Mouse (Mus musculus): ENCODE data around the gene Mpz. TPM values are rescaled to one million over a fixed set of nuclear protein-coding genes. Genes with fewer than 3 reads are reported as not detected.
A peak's percentile ranks its signal among the peaks of the same experiment; 100 is the strongest.

Gene Mpz
- polyA plus RNA-seq, 1 experiment from 2014 or later = 0.05 TPM

DNA sequence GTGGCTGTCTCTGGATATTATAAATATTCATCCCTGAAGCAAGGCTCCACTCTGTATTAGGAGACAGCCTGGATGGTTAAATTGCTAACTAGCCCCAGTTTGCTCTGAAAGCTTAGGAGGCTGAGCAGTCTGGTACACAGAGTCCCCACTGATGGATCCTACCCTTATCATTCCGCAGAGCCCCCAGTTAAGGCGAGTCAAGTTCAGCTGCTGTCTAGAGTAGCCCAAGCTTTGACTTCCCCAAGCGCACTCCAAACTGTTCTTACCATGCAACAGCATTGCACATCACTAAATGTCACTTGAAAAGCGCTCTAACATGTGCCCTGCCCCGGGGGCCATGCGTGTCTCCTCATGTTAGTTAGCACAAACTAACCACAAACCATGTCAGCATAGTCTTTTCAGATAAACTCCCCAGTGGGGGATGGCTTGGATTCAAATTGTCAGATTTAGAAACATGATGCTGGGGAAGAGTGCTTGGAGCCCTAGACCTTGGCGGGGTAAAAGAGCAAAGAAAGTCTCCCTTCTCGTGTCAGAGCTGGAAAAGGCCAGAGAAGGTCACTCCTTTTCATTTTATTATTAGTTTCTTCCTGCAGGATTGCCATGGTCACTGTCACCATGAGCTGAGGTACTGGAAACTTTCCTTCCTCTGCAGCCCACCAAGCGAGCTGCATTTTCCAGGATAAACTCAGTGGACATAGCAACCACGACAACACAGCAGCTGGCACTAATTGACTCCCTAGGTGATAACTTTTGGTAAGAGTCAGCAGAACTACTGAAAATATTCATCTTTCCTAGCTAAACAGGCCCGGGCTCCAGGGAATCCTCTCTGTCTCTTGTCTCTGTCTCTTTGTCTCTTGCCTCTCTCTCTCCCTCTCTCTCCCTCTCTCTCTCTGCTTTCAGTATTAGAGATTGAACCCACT is 43.7 kb downstream of the Mpz start:
- Histone ChIP-seq H3K4me3 (ENCODE audit: low read depth, low read length) (no peak overlapping the region), H3K9me3 (ENCODE audit: low read length) (no peaks in the 10 kb centered on the region), H3K27me3 (ENCODE audit: insufficient read depth, low read length) (peaks cover 21% of the 10 kb centered on the region), H3K9ac (replicated peaks) (no peak overlapping the region; the same call in 1 of the 2 replicates), H3K4me1 (ENCODE audit: insufficient read depth) (peaks cover 13% of the 10 kb centered on the region), H3K27ac (ENCODE audit: low read depth) (no peak overlapping the region), H3K4me2 (ENCODE audit: low read depth, low read length) (peak overlapping the region; percentile 49; the same call in 1 of the 2 replicates), H3K36me3 (replicated peaks; ENCODE audit: insufficient read depth, low read length) (no peaks in the 10 kb centered on the region)
- WGBS (ENCODE audit: insufficient replicate concordance) = 39% methylated on average over 11 of the region's 11 CpGs
- TF ChIP-seq EP300 (IDR thresholded peaks at IDR 0.05; ENCODE audit: low read depth) = no peak
- TF ChIP-seq CTCF (IDR thresholded peaks at IDR 0.05; ENCODE audit: low read depth) = no peak
- no peak for ATAC-seq
- DNase-seq = no peak

DNA sequence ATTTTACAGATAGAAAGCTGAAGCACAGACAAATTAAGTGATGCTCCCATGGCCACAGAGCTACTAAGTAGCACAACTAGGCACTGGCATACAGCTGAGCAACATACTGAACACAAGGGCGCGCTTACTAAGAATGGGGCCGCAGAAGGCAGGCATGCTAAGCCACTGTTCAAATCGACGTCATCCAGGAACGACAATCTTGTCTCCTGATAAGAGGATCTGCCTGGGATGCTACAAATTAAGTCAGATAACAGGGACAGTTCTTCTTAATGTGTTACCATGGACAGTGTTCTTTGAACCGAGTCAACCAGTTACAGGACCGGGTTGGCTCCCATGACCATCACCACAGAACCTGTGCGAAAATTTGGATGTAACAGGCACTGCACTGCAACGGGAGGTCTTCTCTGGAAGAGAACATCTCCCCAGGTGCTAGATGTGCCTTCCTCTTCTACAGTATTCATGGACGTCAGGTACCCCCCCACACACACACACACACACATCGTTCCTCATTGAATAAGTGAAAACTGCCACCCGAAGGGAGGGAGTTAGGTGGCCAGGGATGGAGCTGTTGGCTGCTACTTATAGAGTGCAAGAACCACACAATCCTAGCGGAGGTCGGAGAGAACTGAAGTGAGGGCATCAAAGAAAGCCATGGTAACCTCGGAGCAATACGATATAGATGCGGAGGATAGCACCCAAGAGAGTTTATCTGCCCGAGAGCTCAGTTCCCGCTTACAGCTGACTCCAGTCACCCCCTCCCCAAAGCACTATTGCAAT is 44.7 kb downstream of the Mpz start:
- no peak for TF ChIP-seq EP300 (IDR thresholded peaks at IDR 0.05; ENCODE audit: low read depth)
- TF ChIP-seq CTCF (IDR thresholded peaks at IDR 0.05; ENCODE audit: low read depth) = no peak
- peak overlapping the region; percentile 39 for H3K9ac ChIP-seq (replicated peaks)

DNA sequence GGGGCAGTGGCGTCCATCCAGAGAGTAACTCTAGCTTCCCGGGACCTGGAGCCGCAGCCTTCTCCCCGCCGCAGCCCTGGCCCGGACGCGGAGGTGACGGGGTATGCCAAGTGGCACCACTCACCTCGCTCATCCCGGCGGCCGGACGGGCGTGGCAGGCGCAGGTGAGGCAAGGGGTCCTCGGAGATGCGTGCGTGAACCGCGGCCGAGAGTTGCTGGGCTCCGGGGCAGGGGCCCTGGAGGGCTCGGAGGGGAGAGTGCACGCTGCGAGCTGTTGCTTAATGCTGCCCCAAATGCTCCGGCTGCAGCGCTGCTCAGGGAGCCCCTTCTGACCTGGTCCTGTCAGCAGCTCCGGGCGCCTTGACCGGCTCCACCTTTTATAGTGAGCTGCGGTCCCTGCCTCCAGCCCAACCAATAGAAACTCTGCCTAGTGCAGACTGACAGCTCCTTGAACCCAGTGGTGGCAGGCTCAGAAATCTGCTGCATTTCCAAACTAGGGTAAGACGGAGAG is 45.4 kb downstream of the Mpz start, which contains the start of gene Pcp4l1:
Pcp4l1 (minus strand) TSS at position 382 of the 511 bp plus-strand sequence.
- ATAC-seq = peak; percentile 82
- peaks cover 21% of the 10 kb centered on the region for H3K27me3 ChIP-seq (ENCODE audit: insufficient read depth, low read length)
- peak; percentile 60 for DNase-seq
- under 1% methylated on average over 32 of the region's 33 CpGs for WGBS (ENCODE audit: insufficient replicate concordance)
- peaks cover 8% of the 10 kb centered on the region; the same call in 1 of the 2 replicates for H3K4me1 ChIP-seq (ENCODE audit: insufficient read depth)
- H3K36me3 ChIP-seq (replicated peaks; ENCODE audit: insufficient read depth, low read length) = no peaks in the 10 kb centered on the region
- peak within 1 kb of the TSS; percentile 57 for H3K4me3 ChIP-seq (ENCODE audit: low read depth, low read length)
- TF ChIP-seq CTCF (IDR thresholded peaks at IDR 0.05; ENCODE audit: low read depth) = no peak
- TF ChIP-seq EP300 (IDR thresholded peaks at IDR 0.05; ENCODE audit: low read depth) = no peak
- no peak within 1 kb of the TSS for H3K27ac ChIP-seq (ENCODE audit: low read depth)
- H3K9ac ChIP-seq (replicated peaks) = peak within 1 kb of the TSS; percentile 39
- no peaks in the 10 kb centered on the region for H3K9me3 ChIP-seq (ENCODE audit: low read length)
- H3K4me2 ChIP-seq (ENCODE audit: low read depth, low read length) = peak within 1 kb of the TSS; percentile 77

More for the DNA sequence above, 44.7 kb downstream of the Mpz start:
- H3K4me1 ChIP-seq (ENCODE audit: insufficient read depth) = peaks cover 8% of the 10 kb centered on the region; the same call in 1 of the 2 replicates
- 11% methylated on average over 20 of the region's 20 CpGs for WGBS (ENCODE audit: insufficient replicate concordance)
- H3K9me3 ChIP-seq (ENCODE audit: low read length) = no peaks in the 10 kb centered on the region
- H3K36me3 ChIP-seq (replicated peaks; ENCODE audit: insufficient read depth, low read length) = no peaks in the 10 kb centered on the region
- H3K27ac ChIP-seq (ENCODE audit: low read depth) = no peak overlapping the region
- no peak for DNase-seq
- no peak for ATAC-seq
- peak overlapping the region; percentile 77 for H3K4me2 ChIP-seq (ENCODE audit: low read depth, low read length)
- H3K27me3 ChIP-seq (ENCODE audit: insufficient read depth, low read length) = peaks cover 21% of the 10 kb centered on the region
- peak overlapping the region; percentile 57 for H3K4me3 ChIP-seq (ENCODE audit: low read depth, low read length)

DNA sequence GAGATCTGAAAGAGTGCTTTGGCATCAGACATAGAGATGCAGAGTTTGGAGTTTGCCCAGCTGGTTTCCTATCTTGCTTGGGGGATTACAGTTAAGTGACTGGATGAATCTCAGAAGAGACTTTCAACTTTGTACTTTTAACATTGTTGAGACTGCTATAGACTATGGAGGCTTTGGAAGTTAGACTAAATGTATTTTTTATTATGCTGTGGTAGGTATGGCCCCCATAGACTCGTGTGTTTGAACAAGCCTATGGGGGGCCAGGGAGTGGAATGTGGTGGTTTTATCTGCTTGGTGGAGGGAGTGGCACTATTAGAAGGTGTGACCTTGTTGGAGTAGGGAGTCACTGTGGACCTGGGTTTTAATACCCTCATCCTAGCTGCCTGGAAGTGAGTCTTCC is 49.0 kb downstream of the Mpz start:
- Histone ChIP-seq H3K4me3 (ENCODE audit: low read depth, low read length) (no peak overlapping the region), H3K4me2 (ENCODE audit: low read depth, low read length) (no peak overlapping the region), H3K36me3 (replicated peaks; ENCODE audit: insufficient read depth, low read length) (no peaks in the 10 kb centered on the region), H3K9me3 (ENCODE audit: low read length) (no peaks in the 10 kb centered on the region), H3K9ac (replicated peaks) (no peak overlapping the region), H3K27ac (ENCODE audit: low read depth) (no peak overlapping the region), H3K27me3 (ENCODE audit: insufficient read depth, low read length) (peaks cover 17% of the 10 kb centered on the region; the same call in 1 of the 2 replicates), H3K4me1 (ENCODE audit: insufficient read depth) (peaks cover 8% of the 10 kb centered on the region; the same call in 1 of the 2 replicates)
- DNase-seq (no peak), ATAC-seq (no peak)
- 64% methylated on average over 1 of the region's 1 CpGs for WGBS (ENCODE audit: insufficient replicate concordance)
- no peak for TF ChIP-seq CTCF (IDR thresholded peaks at IDR 0.05; ENCODE audit: low read depth)
- TF ChIP-seq EP300 (IDR thresholded peaks at IDR 0.05; ENCODE audit: low read depth) = no peak

DNA sequence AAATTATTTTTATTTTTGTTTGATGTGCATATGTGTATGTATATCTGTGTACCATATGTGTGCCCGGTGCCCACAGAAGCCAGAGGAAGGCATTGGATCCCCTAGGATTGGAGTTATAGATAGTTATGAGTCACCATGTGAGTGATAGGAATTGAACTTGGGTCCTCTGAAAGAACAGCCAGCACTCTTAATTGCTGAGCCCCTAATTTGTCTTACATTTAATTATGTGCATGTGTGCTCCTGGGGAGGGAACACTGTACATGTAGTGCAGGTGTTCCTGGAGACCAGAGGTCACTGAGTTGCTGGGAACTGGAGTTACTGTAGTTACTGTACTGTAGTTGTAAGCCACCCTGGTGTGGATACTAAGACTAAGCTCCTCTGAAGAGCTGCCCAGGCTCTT is 50.3 kb downstream of the Mpz start:
- DNase-seq = no peak
- Histone ChIP-seq H3K36me3 (replicated peaks; ENCODE audit: insufficient read depth, low read length) (no peaks in the 10 kb centered on the region), H3K4me3 (ENCODE audit: low read depth, low read length) (no peak overlapping the region), H3K4me1 (ENCODE audit: insufficient read depth) (peaks cover 6% of the 10 kb centered on the region; the same call in 1 of the 2 replicates), H3K27me3 (ENCODE audit: insufficient read depth, low read length) (peaks cover 9% of the 10 kb centered on the region; the same call in 1 of the 2 replicates), H3K9ac (replicated peaks) (no peak overlapping the region), H3K9me3 (ENCODE audit: low read length) (no peaks in the 10 kb centered on the region), H3K4me2 (ENCODE audit: low read depth, low read length) (no peak overlapping the region), H3K27ac (ENCODE audit: low read depth) (no peak overlapping the region)
- WGBS (ENCODE audit: insufficient replicate concordance) = 93% methylated on average over 1 of the region's 1 CpGs
- TF ChIP-seq EP300 (IDR thresholded peaks at IDR 0.05; ENCODE audit: low read depth) = no peak
- TF ChIP-seq CTCF (IDR thresholded peaks at IDR 0.05; ENCODE audit: low read depth) = no peak
- no peak for ATAC-seq

All from liver, postnatal 0 days (tissue).